Mouse (Mus musculus) ES-Bruce4 (cell line): ENCODE data around the gene Cadm2.

Source experiments
- CTCF ChIP-seq: IDR thresholded peaks from one replicate; pipeline ENCODE4 v1.8.1; 2011; ENCODE audit warnings: low read depth, low read length
- EP300 ChIP-seq: IDR thresholded peaks from 2 replicates; pipeline ENCODE4 v1.6.1; 2011; ENCODE audit warnings: low read depth, low read length; ENCODE audit not compliant: insufficient read depth
- POLR2A ChIP-seq: IDR thresholded peaks from one replicate; pipeline ENCODE4 v1.8.1; 2011; ENCODE audit warnings: low read length; ENCODE audit not compliant: insufficient read depth

GRCm38 (mm10) chr16:66968336-66968735, 652.4 kb downstream of the Cadm2 start:
- TF ChIP-seq CTCF (no peak), EP300 (no peak), POLR2A (no peak)
